Mouse (Mus musculus) liver, adult (tissue): ENCODE measurements at regions not wholly inside any gene's neighbourhood (a gene's known extent, or its start where the extent isn't known, plus 50 kb on each side); places are given as distances from the start of the nearest gene placed in this dataset.

Source experiments
- GATA4 ChIP-seq: IDR thresholded peaks from 2 replicates; pipeline ENCODE4 v1.6.1; 2014; ENCODE audit warnings: mild to moderate bottlenecking, low read length; ENCODE audit not compliant: insufficient replicate concordance

GRCm38 (mm10) chr1:190263620-190264019 lies 93.1 kb upstream of the Prox1 start:
- no peak for TF ChIP-seq GATA4

DNA sequence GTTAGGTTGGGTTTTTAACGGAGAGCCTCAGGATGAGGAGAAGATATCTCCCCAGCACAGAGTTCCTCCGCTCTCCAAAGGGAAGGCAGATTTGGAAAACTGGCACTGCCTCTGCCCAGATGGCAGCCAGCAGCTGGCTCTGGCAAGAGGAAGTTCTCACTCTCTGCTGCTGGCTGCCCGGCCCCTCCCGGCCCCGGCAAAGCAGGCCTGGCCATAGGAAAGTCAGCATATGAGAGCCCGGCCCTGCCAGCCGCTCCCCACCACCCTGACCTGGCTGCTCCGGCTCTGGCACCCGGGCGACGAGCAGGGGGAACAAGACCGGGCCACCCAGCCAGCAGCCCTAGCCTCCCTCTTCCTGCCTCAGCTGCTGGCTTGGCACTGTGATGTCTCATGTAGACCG lies 89.1 kb upstream of the Prox1 start:
- no peak for TF ChIP-seq GATA4

DNA sequence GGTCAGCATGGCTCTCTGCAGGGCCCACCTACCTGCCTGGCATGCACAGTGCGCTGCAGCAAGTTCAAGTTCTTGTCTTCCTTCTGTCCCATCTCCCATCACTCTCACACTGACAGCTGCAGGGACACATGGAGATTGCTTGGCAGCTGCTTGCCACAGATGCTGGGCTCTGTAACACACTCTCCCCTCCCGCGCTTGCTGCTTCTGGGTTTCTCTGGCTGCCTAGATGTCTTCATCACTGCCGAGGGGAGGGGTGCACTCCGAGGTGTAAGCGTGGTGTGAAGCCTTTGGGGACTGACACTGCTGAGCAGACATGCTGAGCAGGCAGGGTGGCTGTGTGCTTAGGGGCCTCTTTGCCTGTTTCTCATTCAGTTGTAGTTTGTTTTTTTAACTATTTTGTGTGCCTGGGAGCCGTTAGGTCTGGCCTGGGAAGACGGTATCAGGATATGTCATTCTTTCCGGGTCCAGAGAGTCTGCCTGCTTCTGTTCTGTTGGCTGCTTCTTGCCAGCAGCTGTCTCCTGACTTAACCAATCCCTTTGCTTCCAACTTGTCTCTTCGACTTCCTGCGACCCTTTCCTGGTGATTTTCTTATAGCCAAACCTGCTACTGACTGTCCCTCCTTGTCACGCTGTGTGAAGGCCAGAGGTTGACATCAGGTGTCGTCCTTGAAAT lies 80.2 kb upstream of the Prox1 start:
- TF ChIP-seq GATA4: no peak

- no peak for TF ChIP-seq GATA4
Measured at GRCm38 (mm10) chr1:190242526-190242925, 72.0 kb upstream of the Prox1 start.

DNA sequence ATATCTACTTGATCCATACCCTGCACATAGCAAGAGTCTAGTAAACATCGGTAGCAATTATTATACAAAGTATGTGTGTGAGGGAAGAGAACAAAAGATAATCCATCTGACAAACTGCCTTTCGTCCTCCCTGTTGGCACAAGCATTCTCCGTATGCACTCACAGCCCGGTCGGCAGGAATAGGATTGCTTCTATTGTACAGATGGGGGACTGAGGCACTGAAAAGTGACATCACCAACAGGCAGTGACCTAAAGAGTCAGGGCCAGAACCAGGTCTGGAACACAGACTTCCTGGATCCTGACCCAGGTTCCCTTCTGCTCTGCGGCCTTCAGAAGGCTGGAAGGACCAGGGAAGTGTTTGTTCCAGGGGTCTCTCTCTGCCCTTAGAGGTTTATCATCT lies 69.3 kb upstream of the Prox1 start:
- TF ChIP-seq GATA4: no peak

- no peak for TF ChIP-seq GATA4
Measured at GRCm38 (mm10) chr1:190230866-190231265, 60.4 kb upstream of the Prox1 start.

DNA sequence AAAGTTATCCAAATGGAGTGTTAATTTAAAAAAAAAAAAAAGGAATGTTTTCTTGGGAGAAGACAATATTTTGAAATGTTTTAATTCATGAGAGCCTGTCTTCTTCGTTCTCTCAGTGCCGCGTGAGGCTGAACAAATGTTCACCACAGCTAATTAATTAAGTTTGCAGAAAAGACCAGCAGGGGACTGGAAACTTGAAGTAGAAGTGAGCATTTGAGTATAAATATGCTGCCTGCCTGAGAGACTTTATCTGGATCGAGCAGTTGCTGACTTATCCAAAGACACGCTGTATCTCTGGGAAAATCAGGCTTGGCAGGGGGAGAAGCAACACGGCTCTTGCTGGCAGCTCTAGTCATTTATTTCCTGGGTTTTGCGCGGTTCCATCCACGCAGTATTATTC lies 49.9 kb upstream of the Prox1 start:
- TF ChIP-seq GATA4: no peak
